Mouse (Mus musculus) CH12.LX (cell line): ENCODE results near the gene Maml2. TPM values are rescaled to one million over a fixed set of nuclear protein-coding genes. Genes with fewer than 3 reads are reported as not detected.
A peak's percentile ranks its signal among the peaks of the same experiment; 100 is the strongest.

Experiments used
- DNase-seq: peaks from one replicate; pipeline ENCODE4 v3.0.0-alpha.2; 2013; ENCODE audit errors: extremely low read depth
- H3K27ac ChIP-seq: 2 replicates; pipeline ENCODE4 v1.5.1; 2012; ENCODE audit warnings: low read depth, mild to moderate bottlenecking, control low read depth, moderate library complexity; ENCODE audit not compliant: insufficient read depth
- H3K27me3 ChIP-seq: replicated peaks from 2 replicates; pipeline ENCODE3; 2012; ENCODE audit warnings: inconsistent platforms
- H3K36me3 ChIP-seq, 2 experiments: replicated peaks in 1 of 2; 2 replicates each; pipeline versions ENCODE3 to v1.6.1; 2012; ENCODE audit warnings: inconsistent platforms in 1 of 2, low read length in 1 of 2, mild to moderate bottlenecking in 1 of 2, mixed read lengths in 1 of 2, moderate library complexity in 1 of 2; ENCODE audit not compliant: control insufficient read depth in 1 of 2, insufficient read depth in 1 of 2
- H3K4me1 ChIP-seq, 2 experiments: 2 replicates each; pipeline ENCODE4 v1.6.1; 2012; ENCODE audit warnings: inconsistent platforms in 1 of 2, moderate library complexity in 1 of 2; ENCODE audit not compliant: insufficient read depth in 2 of 2, control insufficient read depth in 1 of 2
- H3K4me2 ChIP-seq: 2 replicates; pipeline ENCODE4 v1.6.1; 2012; ENCODE audit warnings: low read depth, mild to moderate bottlenecking, control low read depth; ENCODE audit not compliant: poor library complexity, insufficient read depth, severe bottlenecking
- H3K4me3 ChIP-seq, 3 experiments: fragments of 150-350 bp in 1 of 3; sonication (generic) in 1 of 3; replicated peaks in 1 of 3; 2 replicates each; pipeline versions ENCODE3 to v1.5.1; 2011 to 2012; ENCODE audit warnings: low read depth in 2 of 3, low read length in 2 of 3, mild to moderate bottlenecking in 2 of 3, moderate library complexity in 2 of 3, control low read depth in 1 of 3, improper control_type of control experiment in 1 of 3, inconsistent platforms in 1 of 3, mixed read lengths in 1 of 3; ENCODE audit not compliant: poor library complexity in 1 of 3
- H3K79me2 ChIP-seq: replicated peaks from 2 replicates; pipeline ENCODE4 v1.6.1; 2012; ENCODE audit warnings: mild to moderate bottlenecking, moderate library complexity; ENCODE audit not compliant: control insufficient read depth, poor library complexity, insufficient read depth, severe bottlenecking; ENCODE audit errors: extremely low read depth
- H3K9ac ChIP-seq: 2 replicates; pipeline ENCODE4 v1.6.1; 2012; ENCODE audit warnings: low read depth, mild to moderate bottlenecking, control low read depth, moderate library complexity; ENCODE audit not compliant: insufficient read depth
- H3K9me3 ChIP-seq: replicated peaks from 2 replicates; pipeline ENCODE3; 2012; ENCODE audit warnings: low read length, inconsistent platforms, mixed read lengths
- BHLHE40 ChIP-seq: IDR thresholded peaks from 2 replicates; pipeline ENCODE4 v1.6.1; 2011; ENCODE audit warnings: mild to moderate bottlenecking, low read depth, low read length, improper control_type of control experiment
- CHD1 ChIP-seq: IDR thresholded peaks from 2 replicates; pipeline ENCODE4 v1.6.1; 2012; ENCODE audit warnings: low read depth, low read length, improper control_type of control experiment, inconsistent platforms
- CHD2 ChIP-seq: IDR thresholded peaks from 2 replicates; pipeline ENCODE4 v1.6.1; 2011; ENCODE audit warnings: low read length, improper control_type of control experiment
- CTCF ChIP-seq, 2 experiments: IDR thresholded peaks in 1 of 2; conservative IDR thresholded peaks in 1 of 2; 2 replicates each; pipeline ENCODE4 v1.5.1; 2011 to 2012; ENCODE audit warnings: low read depth in 2 of 2, low read length in 2 of 2, improper control_type of control experiment in 1 of 2, inconsistent platforms in 1 of 2, mild to moderate bottlenecking in 1 of 2, moderate library complexity in 1 of 2
- E2F4 ChIP-seq: IDR thresholded peaks from 2 replicates; pipeline ENCODE4 v1.6.1; 2011; ENCODE audit warnings: low read depth, low read length, improper control_type of control experiment; ENCODE audit not compliant: insufficient replicate concordance
- ELF1 ChIP-seq: IDR thresholded peaks from 2 replicates; pipeline ENCODE4 v1.6.1; 2014; ENCODE audit warnings: low read depth, mild to moderate bottlenecking, inconsistent platforms, low read length, improper control_type of control experiment
- EP300 ChIP-seq: IDR thresholded peaks from 2 replicates; pipeline ENCODE4 v1.6.1; 2011; ENCODE audit warnings: low read length, improper control_type of control experiment
- ETS1 ChIP-seq: conservative IDR thresholded peaks from 2 replicates; pipeline ENCODE4 v1.6.1; 2012; ENCODE audit warnings: low read depth, mild to moderate bottlenecking, inconsistent platforms, low read length, improper control_type of control experiment, moderate library complexity
- GABPA ChIP-seq: IDR thresholded peaks from 2 replicates; pipeline ENCODE4 v1.6.1; 2012; ENCODE audit warnings: low read depth, low read length, improper control_type of control experiment, inconsistent platforms; ENCODE audit not compliant: insufficient replicate concordance
- HCFC1 ChIP-seq: IDR thresholded peaks from 2 replicates; pipeline ENCODE4 v1.6.1; 2012; ENCODE audit warnings: low read depth, mild to moderate bottlenecking, inconsistent platforms, low read length, improper control_type of control experiment
- IRF4 ChIP-seq: IDR thresholded peaks from 2 replicates; pipeline ENCODE4 v1.6.1; 2014; ENCODE audit warnings: low read depth, mild to moderate bottlenecking, inconsistent platforms, low read length, improper control_type of control experiment
- JUN ChIP-seq: IDR thresholded peaks from 2 replicates; pipeline ENCODE4 v1.6.1; 2011; ENCODE audit warnings: low read depth, mild to moderate bottlenecking, low read length, improper control_type of control experiment, moderate library complexity; ENCODE audit not compliant: insufficient read depth
- JUND ChIP-seq: conservative IDR thresholded peaks from 2 replicates; pipeline ENCODE4 v1.6.1; 2011; ENCODE audit warnings: low read depth, low read length, improper control_type of control experiment
- KAT2A ChIP-seq: IDR thresholded peaks from 2 replicates; pipeline ENCODE4 v1.6.1; 2012; ENCODE audit warnings: low read length, improper control_type of control experiment, inconsistent platforms; ENCODE audit not compliant: insufficient replicate concordance
- MAFK ChIP-seq: IDR thresholded peaks from 2 replicates; pipeline ENCODE4 v1.6.1; 2011; ENCODE audit warnings: low read length, improper control_type of control experiment; ENCODE audit not compliant: insufficient replicate concordance
- MAX ChIP-seq: IDR thresholded peaks from 2 replicates; pipeline ENCODE4 v1.6.1; 2011; ENCODE audit warnings: low read length, improper control_type of control experiment
- MAZ ChIP-seq: IDR thresholded peaks from 2 replicates; pipeline ENCODE4 v1.6.1; 2012; ENCODE audit warnings: low read depth, mild to moderate bottlenecking, inconsistent platforms, low read length, improper control_type of control experiment, moderate library complexity
- MEF2A ChIP-seq: IDR thresholded peaks from 2 replicates; pipeline ENCODE4 v1.6.1; 2014; ENCODE audit warnings: low read depth, mild to moderate bottlenecking, inconsistent platforms, low read length, improper control_type of control experiment, borderline replicate concordance
- MXI1 ChIP-seq: IDR thresholded peaks from 2 replicates; pipeline ENCODE4 v1.6.1; 2011; ENCODE audit warnings: mild to moderate bottlenecking, low read depth, low read length, improper control_type of control experiment
- MYC ChIP-seq: IDR thresholded peaks from 2 replicates; pipeline ENCODE4 v1.6.1; 2011; ENCODE audit warnings: low read depth, mild to moderate bottlenecking, improper control_type of control experiment, low read length
- NELFE ChIP-seq: IDR thresholded peaks from 2 replicates; pipeline ENCODE4 v1.6.1; 2011; ENCODE audit warnings: low read depth, low read length, improper control_type of control experiment
- NRF1 ChIP-seq: IDR thresholded peaks from 2 replicates; pipeline ENCODE4 v1.6.1; 2014; ENCODE audit warnings: low read depth, mild to moderate bottlenecking, inconsistent platforms, low read length, improper control_type of control experiment, moderate library complexity
- PAX5 ChIP-seq: IDR thresholded peaks from 2 replicates; pipeline ENCODE4 v1.6.1; 2012; ENCODE audit warnings: low read length, inconsistent platforms, mixed read lengths
- POLR2A ChIP-seq: IDR thresholded peaks from 2 replicates; pipeline ENCODE4 v1.6.1; 2011; ENCODE audit warnings: low read depth, mild to moderate bottlenecking, improper control_type of control experiment, low read length
- POLR2AphosphoS2 ChIP-seq: IDR thresholded peaks from 2 replicates; pipeline ENCODE4 v1.6.1; 2011; ENCODE audit warnings: low read depth, low read length, improper control_type of control experiment
- RAD21 ChIP-seq: IDR thresholded peaks from 2 replicates; pipeline ENCODE4 v1.6.1; 2011; ENCODE audit warnings: low read depth, mild to moderate bottlenecking, low read length, improper control_type of control experiment, moderate library complexity
- RCOR1 ChIP-seq: conservative IDR thresholded peaks from 2 replicates; pipeline ENCODE4 v1.6.1; 2012; ENCODE audit warnings: low read depth, mild to moderate bottlenecking, inconsistent platforms, low read length, improper control_type of control experiment
- SMC3 ChIP-seq: IDR thresholded peaks from 2 replicates; pipeline ENCODE4 v1.6.1; 2011; ENCODE audit warnings: low read depth, low read length, improper control_type of control experiment
- TBP ChIP-seq: conservative IDR thresholded peaks from 2 replicates; pipeline ENCODE4 v1.6.1; 2011; ENCODE audit warnings: low read depth, low read length, improper control_type of control experiment
- TCF12 ChIP-seq: IDR thresholded peaks from 2 replicates; pipeline ENCODE4 v1.6.1; 2014; ENCODE audit warnings: low read depth, mild to moderate bottlenecking, inconsistent platforms, low read length, improper control_type of control experiment
- UBTF ChIP-seq: IDR thresholded peaks from 2 replicates; pipeline ENCODE4 v1.6.1; 2012; ENCODE audit warnings: low read depth, mild to moderate bottlenecking, inconsistent platforms, low read length, improper control_type of control experiment, moderate library complexity
- USF1 ChIP-seq: IDR thresholded peaks from 2 replicates; pipeline ENCODE4 v1.6.1; 2014; ENCODE audit warnings: low read depth, mild to moderate bottlenecking, inconsistent platforms, low read length, improper control_type of control experiment
- USF2 ChIP-seq: conservative IDR thresholded peaks from 2 replicates; pipeline ENCODE4 v1.6.1; 2011; ENCODE audit warnings: low read depth, low read length, improper control_type of control experiment
- ZC3H11A ChIP-seq: IDR thresholded peaks from 2 replicates; pipeline ENCODE4 v1.6.1; 2012; ENCODE audit warnings: low read depth, mild to moderate bottlenecking, inconsistent platforms, low read length, improper control_type of control experiment
- ZKSCAN1 ChIP-seq: IDR thresholded peaks from 2 replicates; pipeline ENCODE4 v1.6.1; 2012; ENCODE audit warnings: low read depth, inconsistent platforms, low read length, improper control_type of control experiment, borderline replicate concordance
- ZMIZ1 ChIP-seq: IDR thresholded peaks from 2 replicates; pipeline ENCODE4 v1.6.1; 2012; ENCODE audit warnings: low read depth, mild to moderate bottlenecking, inconsistent platforms, low read length, improper control_type of control experiment
- ZNF384 ChIP-seq: IDR thresholded peaks from 2 replicates; pipeline ENCODE4 v1.6.1; 2012; ENCODE audit warnings: low read depth, low read length, improper control_type of control experiment, inconsistent platforms
- dilution Hi-C: fragments of 300-500 bp; cut with MboI; formaldehyde crosslinking; loops from 2 replicates; pipeline ENCODE4 v1.14.3; 2020; ENCODE audit warnings: low sequenced_read_pairs; ENCODE audit not compliant: extremely low pct_unique_long_range_greater_than_20kb, extremely low pct_ligation_motif_present
- in situ Hi-C: fragments of 300-500 bp; cut with MboI; formaldehyde crosslinking; loops from 3 replicates; pipeline ENCODE4 v1.14.3; 2019; ENCODE audit warnings: low sequenced_read_pairs, low pct_ligation_motif_present, low pct_unique_long_range_greater_than_20kb, mixed read lengths
- polyA plus RNA-seq: library from polyadenylated mRNA; unstranded; fragments of >175 nt; gene quantifications from 2 replicates; pipeline ENCODE4 v1.2.1, GENCODE M21; 2012; ENCODE audit warnings: low read depth; ENCODE audit not compliant: insufficient read length
- total RNA-seq, 2 experiments: library from RNA; depleted of rRNA; stranded (reverse); fragments of 300-350 nt in 1 of 2; fragments of >200 nt in 1 of 2; gene quantifications; 2 replicates each; pipeline ENCODE4 v1.2.3; 2012 to 2014

The Maml2 gene
- total and polyA plus RNA-seq, 3 experiments: 5.9 to 9.1 (median 5.9) TPM

DNA sequence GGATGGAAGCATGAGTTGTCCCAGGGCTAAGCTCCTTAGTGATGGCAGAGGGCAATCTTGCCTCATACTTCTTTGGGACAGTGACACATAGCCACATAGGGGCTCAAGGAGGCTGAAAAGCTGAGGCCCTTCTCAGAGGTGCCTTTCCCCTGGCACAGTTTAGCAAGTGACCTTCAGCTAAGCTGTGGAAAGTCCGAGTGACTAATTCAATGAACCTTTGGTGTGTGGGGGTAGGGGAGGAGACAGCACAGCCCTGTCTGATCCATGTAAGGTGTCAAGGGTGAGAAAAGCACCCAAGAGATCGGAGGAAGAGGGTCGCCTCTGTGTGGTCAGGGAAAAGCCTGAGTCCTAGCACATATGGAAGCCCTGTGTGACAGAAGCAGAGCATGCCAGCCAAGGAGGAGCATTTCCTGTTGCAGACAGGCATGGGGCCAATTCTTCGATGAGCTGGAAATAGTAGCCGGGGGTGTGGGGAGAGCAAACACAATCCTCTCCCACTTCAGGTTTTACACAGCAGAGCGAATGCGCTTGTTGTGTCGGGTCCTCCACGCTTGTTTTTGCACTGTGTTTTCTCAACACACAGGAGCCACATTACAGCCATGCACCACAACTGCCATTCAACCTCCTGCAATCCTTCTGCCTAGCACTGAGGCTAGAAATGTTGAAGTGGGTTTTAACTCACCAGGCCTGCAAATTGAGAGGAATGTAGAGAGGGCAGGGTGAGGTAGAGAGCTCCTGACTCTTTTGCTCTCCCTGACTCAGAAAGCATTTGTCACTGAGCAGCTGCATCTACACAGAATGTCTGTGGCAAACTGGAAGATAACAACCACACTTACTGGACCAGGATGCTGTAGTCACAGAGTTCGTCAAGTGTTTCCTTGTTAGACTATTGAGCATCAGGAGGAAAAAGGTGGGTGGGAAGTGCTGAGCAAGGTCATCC, 266.0 kb downstream of the Maml2 start:
- Histone ChIP-seq H3K9ac (peak overlapping the region; percentile 38; the same call in 1 of the 2 replicates), H3K27me3 (no peaks in the 10 kb centered on the region), H3K4me1 (peaks cover 47 to 62% of the 10 kb centered on the region in 2 experiments), H3K9me3 (no peaks in the 10 kb centered on the region), H3K27ac (peak overlapping the region; percentile 61), H3K79me2 (no peaks in the 10 kb centered on the region), H3K36me3 (peaks cover 0 to 9% of the 10 kb centered on the region in 2 experiments), H3K4me3 (no peak overlapping the region), H3K4me2 (peak overlapping the region; percentile 73)
- in situ Hi-C loops: no loop called here
- dilution Hi-C loops: no loop called here
- DNase-seq: no peak
- peak; percentile 83 for TF ChIP-seq EP300
- no peak for TF ChIP-seq GABPA
- TF ChIP-seq NELFE: no peak
- peak; percentile 60 for TF ChIP-seq SMC3
- no peak for TF ChIP-seq ZKSCAN1
- no peak for TF ChIP-seq USF1
- TF ChIP-seq RAD21: peak; percentile 52
- TF ChIP-seq ELF1: peak; percentile 19; the same call in 1 of the 2 replicates
- no peak for TF ChIP-seq ZC3H11A
- no peak for TF ChIP-seq ZNF384
- peak; percentile 52; the same call in 1 of the 2 replicates for TF ChIP-seq JUN
- peak; percentile 71; the same call in 1 of the 2 replicates for TF ChIP-seq MXI1
- no peak for TF ChIP-seq USF2
- no peak for TF ChIP-seq PAX5
- TF ChIP-seq UBTF: no peak
- 0 out of 2 replicates have a peak, but pooled peaks have one; percentile 32 for TF ChIP-seq MAFK
- peak; percentile 17; the same call in 1 of the 2 replicates for TF ChIP-seq MAX
- no peak for TF ChIP-seq TBP
- TF ChIP-seq JUND: peak; percentile 53; the same call in 1 of the 2 replicates
- TF ChIP-seq MEF2A: peak; percentile 67
- TF ChIP-seq NRF1: peak; percentile 32; the same call in 1 of the 2 replicates
- TF ChIP-seq POLR2AphosphoS2: no peak
- peak; percentile 71; the same call in 1 of the 2 replicates for TF ChIP-seq RCOR1
- no peak for TF ChIP-seq KAT2A
- peak; percentile 85 for TF ChIP-seq CHD2
- TF ChIP-seq ETS1: peak; percentile 62
- peak; percentile 53; the same call in 1 of the 2 replicates for TF ChIP-seq CHD1
- peak; percentile 29; the same call in 1 of the 2 replicates for TF ChIP-seq HCFC1
- 0 out of 2 replicates have a peak, but pooled peaks have one; percentile 49 for TF ChIP-seq ZMIZ1
- TF ChIP-seq CTCF (conservative IDR thresholded peaks at IDR 0.05 in 1 of 2, IDR thresholded peaks at IDR 0.05 in 1 of 2; ENCODE audit: low read depth in 2 of 2, low read length in 2 of 2): peak in 1 of 2 experiments; percentile 51; a peak in 2 of 4 replicates
- TF ChIP-seq MAZ: peak; percentile 72
- no peak for TF ChIP-seq POLR2A
- peak; percentile 77 for TF ChIP-seq TCF12
- TF ChIP-seq E2F4: no peak
- 0 out of 2 replicates have a peak, but pooled peaks have one; percentile 16 for TF ChIP-seq MYC
- TF ChIP-seq IRF4: peak; percentile 94
- TF ChIP-seq BHLHE40: peak; percentile 77
